Mouse (Mus musculus): Measurements from ENCODE around the gene Idh3a.

Gene Idh3a

GRCm38 (mm10) chr9:54647456-54647855 lies 61.3 kb downstream of the Idh3a start:
- in situ Hi-C loops (cut with MboI, MseI): no loop called here

DNA sequence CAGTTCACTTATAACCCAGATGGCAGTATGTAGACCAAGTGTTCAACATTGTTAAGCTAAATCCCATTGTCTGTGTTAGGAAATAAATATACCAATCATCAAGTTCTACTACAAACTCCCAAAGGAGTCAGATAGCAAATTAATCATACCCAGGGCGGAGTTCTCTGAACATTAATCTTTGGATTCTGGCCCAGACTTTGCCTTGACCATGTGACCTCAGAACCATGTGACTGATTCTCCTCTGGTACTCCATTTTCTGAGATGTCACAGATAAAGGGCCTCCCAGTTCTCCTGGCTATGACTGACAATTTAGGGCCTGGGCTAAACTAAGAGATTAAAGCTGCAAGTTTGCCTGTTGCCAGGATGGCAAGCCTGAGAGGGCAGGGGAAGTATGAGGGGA lies 63.2 kb downstream of the Idh3a start:
- in situ Hi-C loops (cut with MboI, MseI): no loop called here

DNA sequence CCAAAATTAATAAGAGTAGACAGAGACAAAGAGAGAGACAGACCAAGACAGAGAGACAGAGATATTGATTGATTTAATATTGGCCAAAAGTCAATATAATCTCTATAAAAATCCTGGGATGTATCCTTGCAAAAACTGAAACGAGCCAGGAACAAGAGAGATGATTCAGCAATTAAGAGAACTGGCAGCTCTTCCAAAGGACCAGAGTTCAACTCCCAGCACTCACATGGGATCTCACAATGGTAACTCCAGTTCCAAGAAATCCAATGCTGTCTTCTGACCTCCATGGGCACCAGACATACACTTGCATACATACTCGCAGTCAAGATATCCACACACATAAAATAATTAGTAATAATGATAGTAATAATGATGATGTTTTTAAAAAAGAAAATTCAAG lies 66.6 kb downstream of the Idh3a start:
- in situ Hi-C loops (cut with MboI, MseI): loop anchor here (25.0 kb wide), 1 partner anchor 665 kb away; the partner anchor contains the start of gene Elmod1
